Comparison of ENCODE assay signal across 8 mouse cellular contexts in genomic region chr7:90302647-90303552, GRCm38 (mm10). TPM values are rescaled to one million over a fixed set of nuclear protein-coding genes. Genes with fewer than 3 reads are reported as not detected.
DNase-seq lines count a peak whose midpoint lies in the region; ATAC-seq and TF ChIP-seq lines count a peak whose summit lies in the region.

No protein-coding gene starts in this region.

- H3K9me3 ChIP-seq in heart, embryonic 12.5 days (replicated peaks) = no peaks in the 10 kb centered on the region
- H3K9me3 ChIP-seq in hindbrain, embryonic 10.5 days = no peaks in the 10 kb centered on the region
- H3K9me3 ChIP-seq in liver, embryonic 11.5 days (ENCODE audit: control insufficient read depth, low read length) = no peaks in the 10 kb centered on the region

- peak overlapping the region; percentile 76 for H3K4me3 ChIP-seq in heart, embryonic 12.5 days
- H3K4me3 ChIP-seq in hindbrain, embryonic 10.5 days = peak overlapping the region; percentile 72
- H3K4me3 ChIP-seq in liver, embryonic 11.5 days (ENCODE audit: low read depth, low read length) = peak overlapping the region; percentile 58

- H3K9ac ChIP-seq in heart, embryonic 12.5 days = peak overlapping the region; percentile 72
- 0 out of 2 replicates have a peak overlapping the region, but pooled peaks have one; percentile 10 for H3K9ac ChIP-seq in liver, embryonic 11.5 days (ENCODE audit: low read depth, low read length)

- no peak for DNase-seq in heart, postnatal 36 days
- DNase-seq in brain, embryonic 14.5 days (ENCODE audit: low read depth) = peak; percentile 26
- peak; percentile 29 for DNase-seq in hindbrain, embryonic 10.5 days (ENCODE audit: low spot score)
- DNase-seq in liver, embryonic 11.5 days (ENCODE audit: low spot score) = no peak
- no peak for DNase-seq in ovary, adult 18-20 months (ENCODE audit: low spot score)
- DNase-seq in urinary bladder, postnatal 25 days (ENCODE audit: low spot score) = no peak

- H3K36me3 ChIP-seq in heart, embryonic 12.5 days = no peaks in the 10 kb centered on the region
- H3K36me3 ChIP-seq in hindbrain, embryonic 10.5 days = no peaks in the 10 kb centered on the region
- no peaks in the 10 kb centered on the region for H3K36me3 ChIP-seq in liver, embryonic 11.5 days (ENCODE audit: control insufficient read depth, insufficient read depth, low read length)

- no peak for TF ChIP-seq POLR2A in brain, embryonic 14.5 days (IDR thresholded peaks at IDR 0.05; ENCODE audit: borderline replicate concordance, extremely low read depth, insufficient read depth, insufficient read length, poor library complexity, severe bottlenecking)

- peaks cover 22% of the 10 kb centered on the region for H3K27me3 ChIP-seq in heart, embryonic 12.5 days (replicated peaks)
- H3K27me3 ChIP-seq in hindbrain, embryonic 10.5 days (ENCODE audit: insufficient read depth, poor library complexity, severe bottlenecking) = peaks cover 52% of the 10 kb centered on the region
- peaks cover 32% of the 10 kb centered on the region for H3K27me3 ChIP-seq in liver, embryonic 11.5 days (replicated peaks; ENCODE audit: control insufficient read depth, insufficient read depth, low read length)

- ATAC-seq in heart, embryonic 12.5 days (ENCODE audit: insufficient number of reproducible peaks, low FRiP score) = no peak; the same call in 1 of the 2 replicates
- peak; percentile 31 for ATAC-seq in liver, embryonic 11.5 days (replicated peaks; ENCODE audit: low FRiP score)
- peak; percentile 49 for ATAC-seq in neutrophil, adult 5-6 weeks (ENCODE audit: extremely low read depth, insufficient number of reproducible peaks, low FRiP score, poor library complexity, severe bottlenecking)

- H3K4me1 ChIP-seq in heart, embryonic 12.5 days (replicated peaks) = peaks cover 3% of the 10 kb centered on the region; the same call in 1 of the 2 replicates
- peaks cover 37% of the 10 kb centered on the region for H3K4me1 ChIP-seq in hindbrain, embryonic 10.5 days (replicated peaks)
- peaks cover 5% of the 10 kb centered on the region; the same call in 1 of the 2 replicates for H3K4me1 ChIP-seq in liver, embryonic 11.5 days (replicated peaks; ENCODE audit: control insufficient read depth, insufficient read depth, low read length)

- H3K27ac ChIP-seq in heart, embryonic 12.5 days (ENCODE audit: poor library complexity, severe bottlenecking) = no peak overlapping the region
- H3K27ac ChIP-seq in hindbrain, embryonic 10.5 days = peak overlapping the region; percentile 84
- no peak overlapping the region for H3K27ac ChIP-seq in liver, embryonic 11.5 days (ENCODE audit: low read depth, low read length)

- H3K4me2 ChIP-seq in heart, embryonic 12.5 days = peak overlapping the region; percentile 97
- peak overlapping the region; percentile 75 for H3K4me2 ChIP-seq in liver, embryonic 11.5 days

- 4% methylated on average over 27 of the region's 27 CpGs for WGBS in heart, embryonic 12.5 days
- WGBS in hindbrain, embryonic 10.5 days = 5% methylated on average over 27 of the region's 27 CpGs
- 3% methylated on average over 27 of the region's 27 CpGs for WGBS in liver, embryonic 11.5 days

- intact Hi-C loops in heart, postnatal 36 days (cut with DNase I) = no loop called here

- TF ChIP-seq CTCF in brain, embryonic 14.5 days (IDR thresholded peaks at IDR 0.05; ENCODE audit: borderline replicate concordance, extremely low read depth, insufficient read depth, insufficient read length) = no peak

RNA-seq across cellular contexts. Expression of gene Sytl2, which starts 0.8 kb away (rescaled TPM):
- polyA plus RNA-seq in heart, embryonic 12.5 days (2016; fragmentation: Nextera tagmentation; extraction: Ambion mirVana) = 7.3 and 8.3 TPM in 2 replicates
- 1 to 10 TPM; 2.6 to 2.7 TPM for total RNA-seq in heart, postnatal 36 days (2021)
- 4.0 and 5.9 TPM in 2 replicates for polyA plus RNA-seq in brain, embryonic 14.5 days (2012; rRNA removed)
- 2.7 and 2.9 TPM in 2 replicates for polyA plus RNA-seq in hindbrain, embryonic 10.5 days (2016; fragmentation: Nextera tagmentation; extraction: Ambion mirVana)
- polyA plus RNA-seq in liver, embryonic 11.5 days (2014; fragmentation: Nextera tagmentation; extraction: Ambion mirVana) = 1.9 and 2.1 TPM in 2 replicates
- total RNA-seq in neutrophil, adult 5-6 weeks (2017) = 2.7 and 5.0 TPM in 2 replicates

RNA-seq across cellular contexts. Expression of gene Ccdc83, which starts 37.3 kb away (rescaled TPM):
- not detected in 2 replicates for polyA plus RNA-seq in heart, embryonic 12.5 days (2016; fragmentation: Nextera tagmentation; extraction: Ambion mirVana)
- under 1 TPM; 0.24 to 0.28 TPM for total RNA-seq in heart, postnatal 36 days (2021)
- polyA plus RNA-seq in brain, embryonic 14.5 days (2012; rRNA removed) = not detected in 2 replicates
- polyA plus RNA-seq in hindbrain, embryonic 10.5 days (2016; fragmentation: Nextera tagmentation; extraction: Ambion mirVana) = not detected in 2 replicates
- polyA plus RNA-seq in liver, embryonic 11.5 days (2014; fragmentation: Nextera tagmentation; extraction: Ambion mirVana) = not detected in 2 replicates
- 0.25 TPM in 1 of 2 replicates, not detected in the other for total RNA-seq in neutrophil, adult 5-6 weeks (2017)

Comparison
In these comparisons a context has a peak if more than half of its experiments do, and no peak if none do; other contexts are left out.
1. DNase-seq: peak in brain, embryonic 14.5 days (single experiment) and hindbrain, embryonic 10.5 days (single experiment); none in heart, postnatal 36 days (0 of 2), liver, embryonic 11.5 days (single experiment), ovary, adult 18-20 months (single experiment) and urinary bladder, postnatal 25 days (single experiment).
2. Peak in every context shown above with its lines, with median percentiles within 50 percentile points of each other: H3K4me3 ChIP-seq.